Mouse (Mus musculus): ENCODE results near the gene Snx20.

GRCm38 (mm10) chr8:88677071-88677470 is 41.1 kb upstream of the Snx20 start:
- TF ChIP-seq CTCF (IDR thresholded peaks at IDR 0.05; ENCODE audit: insufficient read depth, low read length) (no peak), POLR2A (IDR thresholded peaks at IDR 0.05; ENCODE audit: borderline replicate concordance, extremely low read depth, low read depth, low read length) (no peak)

Data from lung, adult 2 months (tissue).